Mouse (Mus musculus) embryonic facial prominence, embryonic 14.5 days (tissue): Measurements from ENCODE around the gene Vars. TPM values are rescaled to one million over a fixed set of nuclear protein-coding genes. Genes with fewer than 3 reads are reported as not detected.

ENCODE experiments used
- ATAC-seq: fragments of 200-750 bp; cut with Nextera tagmentation; 2 replicates; pipeline ENCODE4 v1.8.0; 2017; ENCODE audit warnings: low read depth, moderate number of reproducible peaks, moderate TSS enrichment
- DNase-seq: peaks from one replicate; pipeline ENCODE4 v3.0.0-alpha.2; 2015; ENCODE audit warnings: low spot score
- H3K27ac ChIP-seq: fragments of 300-500 bp; sonication (generic); replicated peaks from 2 replicates; pipeline ENCODE4 v1.5.1; 2014; ENCODE audit warnings: low read depth, mild to moderate bottlenecking, low read length, moderate library complexity
- H3K27me3 ChIP-seq: fragments of 300-500 bp; sonication (generic); replicated peaks from 2 replicates; pipeline ENCODE4 v1.6.1; 2014; ENCODE audit warnings: low read length; ENCODE audit not compliant: control insufficient read depth, insufficient read depth
- H3K36me3 ChIP-seq: fragments of 300-500 bp; sonication (generic); 2 replicates; pipeline ENCODE4 v1.6.1; 2014; ENCODE audit warnings: low read length, mixed read lengths; ENCODE audit not compliant: control insufficient read depth, insufficient read depth
- H3K4me1 ChIP-seq: fragments of 300-500 bp; sonication (generic); 2 replicates; pipeline ENCODE4 v1.6.1; 2014; ENCODE audit warnings: antibody characterized with exemption, low read length; ENCODE audit not compliant: control insufficient read depth, insufficient read depth
- H3K4me2 ChIP-seq: fragments of 300-500 bp; sonication (generic); 2 replicates; pipeline ENCODE4 v1.6.1; 2014; ENCODE audit warnings: low read depth, mild to moderate bottlenecking, low read length, moderate library complexity, mixed read lengths
- H3K4me3 ChIP-seq: fragments of 300-500 bp; sonication (generic); 2 replicates; pipeline ENCODE4 v1.5.1; 2014; ENCODE audit warnings: low read depth, mild to moderate bottlenecking, low read length
- H3K9ac ChIP-seq: fragments of 300-500 bp; sonication (generic); 2 replicates; pipeline ENCODE4 v1.6.1; 2014; ENCODE audit warnings: low read depth, mild to moderate bottlenecking, low read length, moderate library complexity, mixed read lengths
- H3K9me3 ChIP-seq: fragments of 300-500 bp; sonication (generic); 2 replicates; pipeline ENCODE4 v1.6.1; 2016; ENCODE audit warnings: low read length; ENCODE audit not compliant: control insufficient read depth
- WGBS: fragments of 180-500 bp; shearing (Covaris S2); extraction: QIAGEN DNeasy Blood & Tissue Kit; methylation state at CpG from one replicate; pipeline ENCODE4 v1.1.7; 2014; 5-methylcytosine and 5-hydroxymethylcytosine counted together
- polyA plus RNA-seq: library from polyadenylated mRNA; unstranded; fragments of >200 nt; fragmentation: Nextera tagmentation; extraction: Ambion mirVana; gene quantifications from 2 replicates; pipeline ENCODE4 v1.2.1, GENCODE M21; 2014

Gene Vars
- polyA plus RNA-seq: 80.3 and 87.7 TPM in 2 replicates

DNA sequence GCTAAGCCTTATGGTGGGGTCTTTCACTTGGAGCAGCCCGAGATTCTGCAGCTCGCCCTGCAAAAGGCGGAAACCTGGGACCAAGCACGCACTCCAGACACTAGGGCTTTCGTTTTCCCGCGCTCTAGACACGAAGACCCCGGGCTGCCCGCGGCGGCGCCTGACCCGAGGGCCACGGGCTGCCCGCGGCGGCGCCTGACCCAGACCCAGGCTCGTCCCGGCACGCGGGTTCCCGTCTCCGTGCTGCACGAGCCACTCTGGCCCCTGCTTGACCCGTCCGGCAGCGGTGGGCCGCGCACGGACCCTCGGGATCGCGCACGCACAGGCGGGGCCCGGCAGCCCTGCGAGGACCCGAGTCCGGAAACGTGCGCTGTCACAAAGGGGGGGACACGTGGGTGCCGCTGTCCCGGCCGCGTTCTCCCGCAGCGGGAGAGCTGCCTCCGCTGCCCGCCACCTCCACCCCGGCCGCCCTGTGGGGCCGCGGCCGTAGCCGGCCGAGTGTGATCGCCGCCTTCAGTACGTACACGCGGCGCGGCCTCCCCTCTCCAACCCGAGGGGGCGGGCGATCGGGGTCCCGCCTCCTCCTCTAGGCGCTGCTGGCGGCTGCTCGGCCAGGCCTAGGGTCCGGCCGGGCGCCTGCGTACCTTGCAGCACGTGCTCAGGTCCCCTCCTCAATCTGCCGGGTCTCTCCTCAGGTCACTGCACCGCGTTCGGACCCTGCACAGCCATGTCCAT, at the start of gene Vars:
Gene Vars (plus strand): TSS at position 271 of the 735 bp plus-strand sequence.
- no peaks in the 10 kb centered on the region for H3K27me3 ChIP-seq
- H3K4me3 ChIP-seq: peak within 1 kb of the TSS; percentile 88
- peak within 1 kb of the TSS; percentile 95 for H3K9ac ChIP-seq
- ATAC-seq (peak; percentile 93), DNase-seq (peak; percentile 93)
- peak within 1 kb of the TSS; percentile 98 for H3K27ac ChIP-seq
- H3K4me1 ChIP-seq: peaks cover 12% of the 10 kb centered on the region
- H3K4me2 ChIP-seq: peak within 1 kb of the TSS; percentile 99
- under 1% methylated on average over 53 of the region's 83 CpGs for WGBS
- peaks cover 42% of the 10 kb centered on the region for H3K36me3 ChIP-seq
- no peaks in the 10 kb centered on the region for H3K9me3 ChIP-seq

DNA sequence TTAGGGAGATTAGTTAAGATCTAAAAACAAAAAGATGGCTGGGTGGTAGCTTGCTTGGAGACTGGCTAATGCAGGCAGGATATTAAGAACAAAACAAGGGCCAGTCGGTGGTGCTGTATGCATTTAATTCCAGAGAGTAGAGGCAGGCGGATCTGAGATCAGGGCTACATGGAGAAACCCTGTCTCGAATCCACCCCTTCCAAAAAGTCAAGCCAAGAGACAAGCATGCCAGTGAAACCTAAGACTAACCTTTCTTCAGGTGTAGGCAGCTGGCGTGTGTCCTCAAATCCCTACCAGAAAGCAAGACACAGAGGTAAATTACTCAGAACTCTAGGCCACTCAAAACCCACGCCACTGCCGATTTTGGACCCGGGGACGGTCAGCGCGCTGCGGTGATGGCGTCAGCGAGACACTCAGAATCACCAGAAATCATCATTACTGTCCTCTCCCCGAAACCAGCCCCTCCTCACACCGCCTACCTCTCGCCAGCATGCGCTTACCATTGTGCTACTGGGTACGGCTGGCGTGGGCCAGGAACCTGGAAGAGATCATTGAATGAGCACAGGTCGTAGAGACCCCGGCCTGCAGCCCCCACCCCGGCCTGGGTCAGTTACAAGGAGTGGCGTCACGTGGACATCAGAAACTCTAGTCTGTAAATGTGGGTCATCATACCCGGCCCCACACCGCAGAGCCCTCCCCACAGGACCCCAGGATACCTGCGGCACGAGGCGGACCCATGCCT, 49.0 kb upstream of the Vars start:
- no peak for DNase-seq
- WGBS: 1% methylated on average over 29 of the region's 29 CpGs
- peaks cover 21% of the 10 kb centered on the region for H3K36me3 ChIP-seq
- peaks cover 4% of the 10 kb centered on the region; the same call in 1 of the 2 replicates for H3K4me1 ChIP-seq
- peak overlapping the region; percentile 91 for H3K4me2 ChIP-seq
- H3K4me3 ChIP-seq: peak overlapping the region; percentile 62
- ATAC-seq: peak; percentile 45
- H3K27me3 ChIP-seq: peaks cover under 1% of the 10 kb centered on the region; the same call in 1 of the 2 replicates
- H3K9me3 ChIP-seq: no peaks in the 10 kb centered on the region
- H3K27ac ChIP-seq: peak overlapping the region; percentile 89
- peak overlapping the region; percentile 95 for H3K9ac ChIP-seq

DNA sequence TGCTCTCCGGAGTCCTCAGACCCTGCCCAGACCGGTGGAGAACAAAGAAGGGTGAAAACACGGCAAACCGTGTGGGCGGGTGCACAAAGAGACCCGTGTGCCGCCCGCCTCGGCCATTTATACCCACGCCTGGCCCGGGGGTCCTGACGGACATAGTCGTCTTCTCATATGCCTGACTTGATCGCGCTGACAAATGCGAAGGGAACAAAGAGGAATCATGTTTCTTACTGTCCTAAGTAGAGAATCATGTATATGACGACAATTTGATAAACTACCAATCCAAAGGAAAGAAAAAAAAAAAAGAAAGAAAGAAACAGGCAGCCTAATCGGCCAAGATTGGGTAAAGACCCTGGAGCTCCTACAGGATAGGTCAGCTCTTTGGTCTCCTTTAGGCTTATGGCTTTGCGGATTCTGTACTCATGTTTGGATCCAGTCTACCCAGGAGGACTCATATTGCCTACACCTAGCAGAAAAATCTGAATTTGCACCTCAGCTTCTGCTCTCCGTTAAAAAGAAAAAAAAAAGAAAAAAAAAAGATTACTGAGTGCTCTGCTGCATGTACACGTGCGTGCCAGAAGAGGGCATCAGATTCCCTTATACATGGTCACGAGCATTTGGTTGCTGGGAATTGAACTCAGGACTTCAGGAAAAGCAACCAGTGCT, 48.3 kb upstream of the Vars start:
- Histone ChIP-seq H3K36me3 (peaks cover 21% of the 10 kb centered on the region), H3K27ac (peak overlapping the region; percentile 89), H3K4me3 (peak overlapping the region; percentile 62), H3K27me3 (peaks cover 3% of the 10 kb centered on the region; the same call in 1 of the 2 replicates), H3K4me1 (peaks cover 4% of the 10 kb centered on the region; the same call in 1 of the 2 replicates), H3K9ac (peak overlapping the region; percentile 95), H3K9me3 (no peaks in the 10 kb centered on the region), H3K4me2 (peak overlapping the region; percentile 91)
- ATAC-seq (peak; percentile 87), DNase-seq (peak; percentile 87)
- WGBS: under 1% methylated on average over 23 of the region's 23 CpGs

DNA sequence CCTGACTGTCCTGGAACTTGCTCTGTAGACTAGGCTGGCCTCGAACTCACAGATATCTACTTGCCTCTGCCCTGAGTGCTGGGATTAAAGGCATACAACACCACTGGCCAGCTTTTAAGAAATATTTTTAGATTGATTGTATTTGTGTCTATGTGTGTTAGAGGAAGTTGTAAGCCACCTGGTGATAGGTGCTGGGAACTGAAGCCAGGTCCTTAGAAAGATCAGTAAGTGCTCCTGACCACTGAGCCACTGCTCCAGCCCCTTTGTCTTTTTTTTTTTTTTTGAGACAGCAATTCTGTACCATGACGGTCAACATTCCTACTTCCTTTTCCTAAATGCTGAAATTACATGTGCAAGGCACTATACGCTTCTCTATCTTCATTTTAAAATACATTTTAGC, 47.5 kb upstream of the Vars start:
- Histone ChIP-seq H3K36me3 (peaks cover 21% of the 10 kb centered on the region), H3K4me1 (peaks cover 4% of the 10 kb centered on the region; the same call in 1 of the 2 replicates), H3K27ac (peak overlapping the region; percentile 89; the same call in 1 of the 2 replicates), H3K27me3 (peaks cover 3% of the 10 kb centered on the region; the same call in 1 of the 2 replicates), H3K9me3 (no peaks in the 10 kb centered on the region), H3K4me2 (peak overlapping the region; percentile 91; the same call in 1 of the 2 replicates), H3K4me3 (peak overlapping the region; percentile 62), H3K9ac (no peak overlapping the region)
- no peak for DNase-seq
- 83% methylated on average over 3 of the region's 3 CpGs for WGBS
- ATAC-seq: no peak

DNA sequence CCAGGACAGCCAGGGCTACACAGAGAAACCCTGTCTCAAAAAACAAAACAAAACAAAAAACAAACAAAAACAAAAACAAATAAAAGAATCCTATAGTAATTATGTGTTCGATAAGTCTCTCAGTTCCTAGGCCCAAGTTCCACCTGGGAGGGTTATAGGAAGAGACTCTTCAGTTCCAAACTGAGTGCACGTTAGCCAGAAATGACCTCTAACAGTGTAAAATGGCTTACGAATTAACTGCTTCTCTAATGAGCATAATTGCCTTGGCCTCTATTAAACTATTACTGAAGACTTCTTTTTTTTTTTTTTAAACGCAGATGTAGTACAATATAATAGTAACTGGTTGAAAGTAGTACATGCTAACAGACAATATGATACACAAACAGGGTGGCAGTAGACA, 46.9 kb upstream of the Vars start:
- Histone ChIP-seq H3K36me3 (peaks cover 21% of the 10 kb centered on the region), H3K4me1 (peaks cover 4% of the 10 kb centered on the region; the same call in 1 of the 2 replicates), H3K4me3 (no peak overlapping the region), H3K27ac (no peak overlapping the region), H3K4me2 (no peak overlapping the region), H3K9me3 (no peaks in the 10 kb centered on the region), H3K9ac (no peak overlapping the region), H3K27me3 (peaks cover 3% of the 10 kb centered on the region; the same call in 1 of the 2 replicates)
- DNase-seq (no peak), ATAC-seq (no peak)
- 89% methylated on average over 4 of the region's 4 CpGs for WGBS

DNA sequence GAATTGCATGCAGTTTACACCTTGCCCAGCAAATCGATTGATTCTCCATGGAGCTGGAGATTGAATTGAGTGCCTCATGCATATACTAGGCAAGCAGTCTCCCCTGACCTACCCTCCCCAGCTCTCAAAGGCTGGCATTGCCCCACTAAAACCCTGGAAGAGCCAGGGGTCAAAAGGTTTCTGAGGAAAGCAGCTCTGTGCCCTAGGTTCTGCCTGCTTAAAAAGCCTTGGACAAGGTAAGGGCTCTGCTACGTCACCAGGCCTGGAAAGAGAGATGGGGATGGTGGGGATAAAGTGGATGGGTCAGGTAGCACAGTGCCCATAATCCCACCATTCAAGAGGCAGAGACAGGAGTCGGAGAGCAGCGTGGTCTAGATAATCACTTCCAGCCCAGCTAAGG, 46.0 kb upstream of the Vars start:
- Histone ChIP-seq H3K9ac (no peak overlapping the region), H3K27ac (no peak overlapping the region), H3K4me3 (no peak overlapping the region), H3K27me3 (peaks cover 3% of the 10 kb centered on the region; the same call in 1 of the 2 replicates), H3K4me1 (peaks cover 4% of the 10 kb centered on the region; the same call in 1 of the 2 replicates), H3K4me2 (no peak overlapping the region), H3K9me3 (no peaks in the 10 kb centered on the region), H3K36me3 (peaks cover 15% of the 10 kb centered on the region)
- WGBS: 50% methylated on average over 4 of the region's 4 CpGs
- DNase-seq (no peak), ATAC-seq (no peak)

DNA sequence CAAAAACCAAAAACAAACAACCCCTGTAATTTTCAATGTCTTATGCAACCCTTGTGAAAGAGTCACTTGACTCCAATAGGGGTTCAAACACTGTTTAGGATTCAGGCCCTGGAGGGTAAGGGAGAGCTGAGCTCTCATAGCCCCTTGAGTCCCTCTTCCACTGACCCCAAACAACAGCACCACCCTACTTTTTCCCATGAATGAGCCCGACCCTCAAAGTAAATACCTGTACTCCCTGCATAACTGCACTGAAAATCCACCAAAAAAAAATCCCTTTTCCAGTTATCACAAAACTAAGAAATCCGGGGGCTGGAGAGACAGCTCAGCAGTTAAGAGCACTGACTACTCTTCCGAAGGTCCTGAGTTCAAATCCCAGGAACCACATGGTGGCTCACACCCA, 44.9 kb upstream of the Vars start:
- WGBS: 84% methylated on average over 3 of the region's 3 CpGs
- peaks cover 3% of the 10 kb centered on the region; the same call in 1 of the 2 replicates for H3K27me3 ChIP-seq
- H3K4me1 ChIP-seq: no peaks in the 10 kb centered on the region; the same call in 1 of the 2 replicates
- H3K4me2 ChIP-seq: no peak overlapping the region
- ATAC-seq (no peak), DNase-seq (no peak)
- peaks cover 5% of the 10 kb centered on the region for H3K36me3 ChIP-seq
- H3K9ac ChIP-seq: no peak overlapping the region
- H3K9me3 ChIP-seq: no peaks in the 10 kb centered on the region
- H3K4me3 ChIP-seq: no peak overlapping the region
- H3K27ac ChIP-seq: no peak overlapping the region

DNA sequence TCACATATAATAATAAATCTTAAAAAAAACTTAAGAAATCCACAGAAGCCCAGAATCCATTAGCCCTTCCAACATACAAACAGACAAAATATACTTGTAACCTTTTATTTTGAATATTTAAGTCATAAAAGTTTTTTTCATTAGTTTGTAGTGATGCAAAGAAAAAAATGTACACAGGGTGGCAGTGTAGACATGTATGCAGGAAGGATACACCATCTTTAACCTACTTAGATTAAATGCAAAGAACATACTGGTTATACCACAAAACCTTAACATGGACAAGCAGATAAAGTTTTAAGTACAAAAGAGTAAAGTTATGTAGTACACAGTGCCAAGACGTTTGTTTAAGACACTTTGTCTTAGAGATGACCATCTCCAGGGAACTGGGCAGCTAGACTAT, 44.4 kb upstream of the Vars start:
- Histone ChIP-seq H3K4me2 (no peak overlapping the region), H3K9ac (no peak overlapping the region), H3K4me1 (no peaks in the 10 kb centered on the region), H3K27ac (no peak overlapping the region), H3K36me3 (peaks cover under 1% of the 10 kb centered on the region; the same call in 1 of the 2 replicates), H3K9me3 (no peaks in the 10 kb centered on the region), H3K4me3 (no peak overlapping the region), H3K27me3 (peaks cover 3% of the 10 kb centered on the region; the same call in 1 of the 2 replicates)
- DNase-seq (peak; percentile 57), ATAC-seq (no peak)
- WGBS: 17% methylated on average over 1 of the region's 1 CpGs
